Mouse (Mus musculus) lung, adult 18-20 months (tissue): ENCODE results near the gene Tmprss9.

ENCODE experiments used
- DNase-seq, 2 experiments: peaks; one replicate each; pipeline ENCODE4 v3.0.0; 2022; ENCODE audit warnings: mixed read lengths in 2 of 2

The Tmprss9 gene

GRCm38 (mm10) chr10:80938831-80939550, 67.3 kb downstream of the Tmprss9 start:
- no peak for DNase-seq

GRCm38 (mm10) chr10:80939671-80940070, 68.0 kb downstream of the Tmprss9 start:
- DNase-seq = peak; percentile 90 to 94

- peak; percentile 84 to 88 for DNase-seq
Measured at GRCm38 (mm10) chr10:80940320-80940987, 68.8 kb downstream of the Tmprss9 start.

- no peak for DNase-seq
Measured at GRCm38 (mm10) chr10:80940988-80941347, 69.3 kb downstream of the Tmprss9 start.

- no peak for DNase-seq
Measured at GRCm38 (mm10) chr10:80942919-80943318, 71.3 kb downstream of the Tmprss9 start.

- DNase-seq = no peak
Measured at GRCm38 (mm10) chr10:80943701-80944100, 72.1 kb downstream of the Tmprss9 start.

- no peak for DNase-seq
Measured at GRCm38 (mm10) chr10:80944231-80944630, 72.6 kb downstream of the Tmprss9 start.

GRCm38 (mm10) chr10:80946684-80947437, 75.2 kb downstream of the Tmprss9 start:
- no peak for DNase-seq

GRCm38 (mm10) chr10:80947802-80948201, 76.2 kb downstream of the Tmprss9 start:
- peak; percentile 29 to 60 for DNase-seq

- DNase-seq = peak; percentile 61 to 76
Measured at GRCm38 (mm10) chr10:80948570-80948969, 76.9 kb downstream of the Tmprss9 start.

GRCm38 (mm10) chr10:80949081-80949480, 77.4 kb downstream of the Tmprss9 start:
- DNase-seq = no peak
